Mouse (Mus musculus): ENCODE results near the gene Parp2.
"Not testable (repeated sequence)": the region's sequence is repeated elsewhere in the genome, so short reads cannot be mapped to it uniquely, and the experiment has no call there.

The Parp2 gene

DNA sequence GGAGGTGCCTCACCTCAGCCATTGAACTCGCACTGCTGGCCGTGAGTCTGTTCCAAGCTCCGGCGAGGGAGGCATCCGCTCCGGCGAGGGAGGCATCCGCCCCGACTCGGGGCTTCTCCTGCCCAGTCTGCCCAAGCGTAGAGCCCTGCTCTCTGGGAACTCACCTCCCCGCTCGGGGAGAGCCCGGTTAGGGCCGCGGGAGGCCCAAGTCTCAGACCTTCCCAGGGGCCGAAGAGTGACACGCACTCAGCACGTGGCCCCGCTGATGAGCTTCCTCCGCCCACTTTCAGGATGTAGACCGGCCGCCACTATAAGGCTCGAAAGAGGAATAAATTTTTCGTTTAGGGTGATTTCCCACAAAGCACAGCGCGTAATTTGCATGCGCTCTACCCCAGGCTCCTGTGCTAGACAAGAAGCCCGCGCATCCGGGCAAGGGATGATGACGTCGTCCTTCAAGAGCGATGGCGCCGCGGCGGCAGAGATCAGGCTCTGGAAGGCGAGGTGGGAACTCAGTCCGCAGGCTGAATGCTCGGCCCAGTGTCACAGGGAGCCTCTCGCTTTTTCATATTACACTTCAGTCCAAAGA, at the start of gene Parp2, which contains the start of gene Ccnb1ip1:
Gene Parp2, plus strand, starts transcription at position 355 of the 586 bp plus-strand sequence.
Gene Ccnb1ip1, minus strand, starts transcription at position 246 of the 586 bp plus-strand sequence.
- DNase-seq, result peak; percentile 99

- no peak for DNase-seq
Measured at GRCm38 (mm10) chr14:50758416-50759085, 49.1 kb upstream of the Parp2 start.

- no peak for DNase-seq
Measured at GRCm38 (mm10) chr14:50765736-50766135, 41.9 kb upstream of the Parp2 start.

DNA sequence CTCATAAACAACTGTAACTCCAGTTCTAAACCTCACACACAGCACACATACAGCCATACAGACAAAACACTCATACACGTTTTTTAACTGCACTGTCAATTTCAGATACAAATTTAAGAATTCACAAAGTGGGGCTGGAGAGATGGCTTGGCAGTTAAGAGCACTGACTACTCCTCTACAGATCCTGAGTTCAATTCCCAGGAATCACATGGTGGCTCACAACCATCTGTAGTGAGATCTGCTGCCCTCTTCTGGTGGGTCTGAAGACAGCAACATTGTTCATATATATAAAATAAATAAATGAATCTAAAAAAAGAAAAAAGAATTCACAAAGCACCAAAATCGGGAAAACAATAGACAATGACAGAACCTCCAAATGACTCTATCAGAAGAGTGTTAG, 36.3 kb upstream of the Parp2 start:
- peak; percentile 10 for DNase-seq

DNA sequence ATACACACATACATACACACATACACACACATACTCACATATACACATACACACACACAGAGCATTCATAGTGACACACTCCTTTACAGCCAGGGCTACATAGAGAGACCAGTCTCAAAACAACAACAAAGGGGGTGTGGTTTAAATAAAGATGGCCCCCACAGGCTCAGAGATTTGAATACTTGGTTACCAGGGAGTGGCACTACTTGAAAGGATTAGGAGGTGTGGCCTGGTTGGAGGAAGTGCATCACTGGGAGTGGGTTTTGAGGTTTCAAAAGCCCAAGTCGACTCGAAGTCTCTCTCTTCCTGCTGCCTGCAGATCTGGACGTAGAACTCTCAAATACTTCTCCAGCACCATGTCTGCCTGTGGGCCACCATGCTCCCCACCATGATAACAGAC, 25.5 kb upstream of the Parp2 start:
- DNase-seq, result no peak

GRCm38 (mm10) chr14:50784391-50785250, 23.0 kb upstream of the Parp2 start:
- peak; percentile 25 for DNase-seq

DNA sequence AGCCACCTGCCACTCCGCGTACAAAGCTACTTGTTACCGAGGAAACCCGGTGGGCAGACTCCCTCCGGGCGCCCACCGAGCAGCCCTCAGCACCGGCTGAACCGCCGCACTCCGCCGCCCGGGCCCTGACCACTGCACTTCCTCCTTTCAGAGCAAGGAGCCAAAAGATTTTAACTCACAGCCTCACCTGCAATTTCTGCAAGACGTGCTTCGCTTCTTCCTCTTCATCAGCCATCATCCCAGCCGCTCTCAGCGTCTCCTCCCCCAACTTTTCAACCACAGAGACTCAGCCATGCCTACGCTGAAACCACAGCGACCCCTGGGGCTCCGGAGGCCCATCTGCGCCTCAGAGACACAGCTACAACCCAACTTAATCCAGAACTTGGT, 22.4 kb upstream of the Parp2 start, which contains the start of gene Ttc5:
Gene Ttc5, minus strand, starts transcription at position 269 of the 387 bp plus-strand sequence.
- DNase-seq, result peak; percentile 89

- DNase-seq, result peak; percentile 56
Measured at GRCm38 (mm10) chr14:50788157-50788556, 19.5 kb upstream of the Parp2 start.

GRCm38 (mm10) chr14:50795261-50795935, 12.2 kb upstream of the Parp2 start:
- no peak for DNase-seq

- no peak for DNase-seq
Measured at GRCm38 (mm10) chr14:50795965-50796364, 11.7 kb upstream of the Parp2 start.

DNA sequence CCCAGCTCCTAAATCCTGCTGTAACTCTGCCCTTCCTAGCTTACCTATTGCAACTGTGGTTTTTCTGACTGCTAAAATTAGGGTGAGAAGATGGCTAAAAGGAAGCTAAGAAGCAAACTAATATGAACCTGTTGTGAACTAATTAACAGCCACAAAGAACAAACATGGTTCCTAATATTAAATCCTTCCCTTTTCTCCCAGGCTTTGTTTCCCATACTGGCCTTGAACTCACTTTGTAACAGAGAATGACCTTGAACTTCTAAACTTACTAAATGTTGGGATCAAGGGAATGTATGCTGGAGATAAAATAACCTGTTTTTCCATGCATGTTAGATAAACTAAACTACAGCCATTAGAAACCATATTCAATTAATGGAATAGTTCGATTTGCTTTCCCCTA, 11.2 kb upstream of the Parp2 start:
- no peak for DNase-seq

GRCm38 (mm10) chr14:50798512-50798911, 9.1 kb upstream of the Parp2 start:
- peak; percentile 20 for DNase-seq

DNA sequence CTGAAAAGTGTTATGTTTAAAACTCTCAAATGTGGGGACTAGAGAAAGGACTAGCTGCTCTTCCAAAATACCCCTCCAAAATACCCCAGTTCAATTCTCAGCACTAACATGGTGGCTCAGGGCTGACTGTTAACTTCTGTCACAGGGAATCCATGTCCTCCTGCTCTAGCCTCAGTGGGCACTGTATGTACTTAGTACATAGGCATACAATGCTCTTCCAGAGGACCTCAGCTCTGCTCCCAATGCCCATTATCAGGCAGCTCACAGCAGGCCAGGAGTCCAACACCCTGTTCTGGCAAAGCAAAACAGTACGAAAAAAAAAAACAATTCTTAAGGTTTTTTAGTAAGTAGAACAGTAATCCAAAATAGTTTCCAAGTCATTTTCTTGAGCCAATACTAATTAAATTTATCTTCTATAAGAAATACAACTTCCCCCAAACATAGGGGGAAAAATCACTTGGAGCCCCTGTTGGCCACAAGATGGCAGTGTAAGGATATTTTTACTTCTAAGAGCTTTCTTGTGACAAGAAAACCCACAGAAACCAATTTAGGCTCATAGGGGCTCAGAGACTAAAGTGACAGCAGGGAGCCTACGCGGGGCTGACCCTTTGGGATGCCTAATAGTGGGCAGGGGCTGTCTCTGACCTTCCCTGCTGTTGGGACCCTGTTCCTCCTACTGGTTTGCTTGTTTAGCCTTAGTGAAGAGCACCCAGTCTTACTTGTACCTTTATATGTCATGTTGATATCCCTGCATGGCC, 8.0 kb upstream of the Parp2 start:
- DNase-seq, result peak; percentile 78

- no peak for DNase-seq
Measured at GRCm38 (mm10) chr14:50802441-50802840, 5.2 kb upstream of the Parp2 start.

- peak; percentile 42 for DNase-seq
Measured at GRCm38 (mm10) chr14:50802843-50803562, 4.6 kb upstream of the Parp2 start.

GRCm38 (mm10) chr14:50804683-50805082, 3.0 kb upstream of the Parp2 start:
- DNase-seq, result no peak

DNA sequence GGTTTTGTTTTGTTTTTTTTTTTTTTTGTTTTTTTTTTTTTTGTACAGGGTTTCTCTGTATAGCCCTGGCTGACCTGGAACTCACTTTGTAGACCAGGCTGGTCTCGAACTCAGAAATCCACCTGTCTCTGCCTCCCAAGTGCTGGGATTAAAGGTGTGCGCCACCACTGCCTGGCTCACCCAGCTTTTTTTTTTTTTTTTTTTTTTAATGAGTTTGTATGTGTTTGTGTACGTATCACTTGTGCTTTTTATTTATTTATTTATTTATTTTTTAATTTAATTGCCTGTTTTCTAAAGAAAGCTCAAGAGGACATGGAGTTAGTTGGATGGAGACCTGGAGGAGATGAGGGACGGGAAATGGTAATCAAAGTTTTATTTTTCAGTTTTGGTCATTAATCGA, 1.2 kb upstream of the Parp2 start:
- DNase-seq, result not testable (repeated sequence)

- DNase-seq, result no peak
Measured at GRCm38 (mm10) chr14:50813060-50813459, 5.4 kb downstream of the Parp2 start.

- no peak for DNase-seq
Measured at GRCm38 (mm10) chr14:50823240-50823639, 15.6 kb downstream of the Parp2 start.

DNA sequence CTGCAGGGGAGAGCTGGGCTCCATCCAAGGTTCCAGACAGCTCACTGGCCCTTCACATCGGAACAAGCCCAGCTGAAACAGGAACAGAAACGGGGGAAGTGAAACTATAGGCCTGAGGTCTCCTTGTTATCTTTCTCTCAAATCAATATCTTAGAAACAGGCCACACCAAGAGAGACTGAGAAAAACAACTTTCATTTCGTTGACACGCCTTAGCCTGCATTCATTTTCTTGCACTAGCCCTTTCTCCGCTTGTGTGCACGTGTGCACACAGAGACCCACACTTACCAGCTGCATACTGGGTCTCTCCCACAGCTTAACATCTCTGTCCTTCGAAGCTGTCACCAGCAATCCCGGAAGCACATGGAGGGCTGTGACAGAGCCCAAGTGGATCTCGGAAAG, 16.6 kb downstream of the Parp2 start:
- DNase-seq, result no peak

- no peak for DNase-seq
Measured at GRCm38 (mm10) chr14:50826579-50826978, 18.9 kb downstream of the Parp2 start.

DNA sequence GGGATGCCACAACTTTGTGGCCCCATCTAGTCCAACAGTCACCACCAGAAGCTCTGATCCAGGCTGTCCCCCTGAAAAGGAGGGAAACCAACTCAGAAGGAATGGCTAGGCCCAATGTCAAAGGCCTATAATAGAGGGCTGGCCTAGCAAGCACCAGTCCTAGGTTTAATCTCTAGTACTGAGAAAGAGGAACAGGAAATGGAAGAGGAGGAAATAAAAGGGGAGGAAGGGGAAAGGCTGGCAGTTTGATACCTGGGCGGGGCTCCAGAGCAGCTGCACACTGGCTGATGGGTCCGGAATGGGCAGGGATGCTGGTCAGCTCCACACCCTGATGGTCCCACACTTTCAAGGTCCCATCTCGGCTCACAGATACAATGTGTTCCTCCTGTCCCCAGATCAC, 22.2 kb downstream of the Parp2 start:
- no peak for DNase-seq

Data from embryo, embryonic 11 days (tissue).